Mouse (Mus musculus) midbrain, embryonic 11.5 days (tissue): ENCODE results near the gene Tpsab1. TPM values are rescaled to one million over a fixed set of nuclear protein-coding genes. Genes with fewer than 3 reads are reported as not detected.

ENCODE experiments used
- ATAC-seq: fragments of 200-750 bp; cut with Nextera tagmentation; 2 replicates; pipeline ENCODE4 v1.8.0; 2017; ENCODE audit warnings: moderate TSS enrichment, moderate library complexity; ENCODE audit not compliant: low FRiP score
- DNase-seq: peaks from one replicate; pipeline ENCODE4 v3.0.0; 2015; ENCODE audit warnings: low spot score; ENCODE audit errors: missing footprints
- H3K27ac ChIP-seq: fragments of 300-500 bp; sonication (generic); 2 replicates; pipeline ENCODE4 v1.5.1; 2014; ENCODE audit warnings: low read depth, low read length
- H3K27me3 ChIP-seq: fragments of 300-500 bp; sonication (generic); 2 replicates; pipeline ENCODE4 v1.6.1; 2014; ENCODE audit warnings: mild to moderate bottlenecking, low read length, moderate library complexity, mixed read lengths; ENCODE audit not compliant: control insufficient read depth, insufficient read depth
- H3K36me3 ChIP-seq: fragments of 300-500 bp; sonication (generic); 2 replicates; pipeline ENCODE4 v1.6.1; 2014; ENCODE audit warnings: mild to moderate bottlenecking, low read length, moderate library complexity, mixed read lengths; ENCODE audit not compliant: control insufficient read depth, insufficient read depth
- H3K4me1 ChIP-seq: fragments of 300-500 bp; sonication (generic); 2 replicates; pipeline ENCODE4 v1.6.1; 2014; ENCODE audit warnings: low read length; ENCODE audit not compliant: control insufficient read depth, insufficient read depth
- H3K4me2 ChIP-seq: fragments of 300-500 bp; sonication (generic); 2 replicates; pipeline ENCODE4 v1.6.1; 2014; ENCODE audit warnings: mild to moderate bottlenecking, moderate library complexity
- H3K4me3 ChIP-seq: fragments of 300-500 bp; sonication (generic); 2 replicates; pipeline ENCODE4 v1.5.1; 2014; ENCODE audit warnings: low read depth, low read length
- H3K9ac ChIP-seq: fragments of 300-500 bp; sonication (generic); 2 replicates; pipeline ENCODE4 v1.6.1; 2014; ENCODE audit warnings: low read length
- H3K9me3 ChIP-seq: fragments of 300-500 bp; sonication (generic); 2 replicates; pipeline ENCODE4 v1.6.1; 2016; ENCODE audit warnings: low read length; ENCODE audit not compliant: control insufficient read depth
- WGBS: fragments of 180-500 bp; shearing (Covaris S2); extraction: QIAGEN DNeasy Blood & Tissue Kit; methylation state at CpG from one replicate; pipeline ENCODE4 v1.1.7; 2014; 5-methylcytosine and 5-hydroxymethylcytosine counted together
- polyA plus RNA-seq: library from polyadenylated mRNA; unstranded; fragments of >200 nt; fragmentation: Nextera tagmentation; extraction: Ambion mirVana; gene quantifications from 2 replicates; pipeline ENCODE4 v1.2.1, GENCODE M21; 2014

Gene Tpsab1
- polyA plus RNA-seq, 1 experiment from 2014 or later, result not detected

DNA sequence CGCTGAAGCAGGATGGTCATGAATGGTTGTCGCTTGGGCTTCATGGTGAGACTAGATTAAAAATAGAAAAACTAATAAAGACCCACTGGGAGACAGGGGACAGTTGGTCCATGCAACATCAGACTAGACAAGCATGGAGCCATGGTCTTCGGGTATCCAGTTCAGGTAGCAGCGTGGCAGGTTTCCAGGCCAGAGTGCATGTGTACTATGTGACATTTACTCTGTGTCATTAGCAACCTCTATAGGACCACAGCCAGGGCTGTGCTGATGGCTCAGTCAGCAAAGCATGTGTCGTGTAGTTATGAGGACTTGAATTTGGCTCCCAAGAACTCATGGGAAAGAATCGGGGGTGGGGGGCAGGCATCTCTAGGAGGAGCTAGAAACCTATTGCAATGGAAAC, 5.4 kb downstream of the Tpsab1 start:
- H3K4me2 ChIP-seq, result no peak overlapping the region
- no peak overlapping the region for H3K4me3 ChIP-seq
- 84% methylated on average over 6 of the region's 6 CpGs for WGBS
- ATAC-seq (no peak), DNase-seq (no peak)
- H3K9me3 ChIP-seq, result no peaks in the 10 kb centered on the region
- H3K27me3 ChIP-seq, result no peaks in the 10 kb centered on the region
- H3K9ac ChIP-seq, result no peak overlapping the region
- no peak overlapping the region for H3K27ac ChIP-seq
- no peaks in the 10 kb centered on the region for H3K36me3 ChIP-seq
- no peaks in the 10 kb centered on the region for H3K4me1 ChIP-seq

- Histone ChIP-seq H3K4me1 (no peaks in the 10 kb centered on the region), H3K4me2 (no peak overlapping the region), H3K9ac (no peak overlapping the region), H3K9me3 (no peaks in the 10 kb centered on the region), H3K4me3 (no peak overlapping the region), H3K27ac (no peak overlapping the region), H3K36me3 (no peaks in the 10 kb centered on the region), H3K27me3 (no peaks in the 10 kb centered on the region)
- ATAC-seq (no peak), DNase-seq (no peak)
- WGBS, result 79% methylated on average over 4 of the region's 4 CpGs
These were observed 7.1 kb downstream of the Tpsab1 start for GRCm38 (mm10) chr17:25338218-25338617.

GRCm38 (mm10) chr17:25333943-25334342, 11.4 kb downstream of the Tpsab1 start:
- H3K4me3 ChIP-seq, result no peak overlapping the region
- no peak overlapping the region for H3K4me2 ChIP-seq
- ATAC-seq, result no peak
- no peaks in the 10 kb centered on the region for H3K36me3 ChIP-seq
- no peaks in the 10 kb centered on the region for H3K27me3 ChIP-seq
- H3K27ac ChIP-seq, result no peak overlapping the region
- H3K9me3 ChIP-seq, result no peaks in the 10 kb centered on the region
- WGBS, result under 1% methylated on average over 8 of the region's 8 CpGs
- DNase-seq, result peak; percentile 95
- no peak overlapping the region for H3K9ac ChIP-seq
- no peaks in the 10 kb centered on the region for H3K4me1 ChIP-seq

GRCm38 (mm10) chr17:25332321-25332720, 13.0 kb downstream of the Tpsab1 start:
- Histone ChIP-seq H3K27ac (no peak overlapping the region), H3K4me3 (no peak overlapping the region), H3K36me3 (no peaks in the 10 kb centered on the region), H3K27me3 (no peaks in the 10 kb centered on the region), H3K4me2 (no peak overlapping the region), H3K9ac (no peak overlapping the region), H3K9me3 (no peaks in the 10 kb centered on the region), H3K4me1 (no peaks in the 10 kb centered on the region)
- ATAC-seq (no peak), DNase-seq (no peak)
- 78% methylated on average over 9 of the region's 9 CpGs for WGBS

- Histone ChIP-seq H3K4me2 (no peak overlapping the region), H3K9me3 (no peaks in the 10 kb centered on the region), H3K36me3 (no peaks in the 10 kb centered on the region), H3K4me3 (no peak overlapping the region), H3K27ac (no peak overlapping the region), H3K9ac (no peak overlapping the region), H3K27me3 (no peaks in the 10 kb centered on the region), H3K4me1 (no peaks in the 10 kb centered on the region)
- ATAC-seq (no peak), DNase-seq (no peak)
- WGBS, result 27% methylated on average over 2 of the region's 2 CpGs
These were observed 22.4 kb downstream of the Tpsab1 start for GRCm38 (mm10) chr17:25322930-25323329.

GRCm38 (mm10) chr17:25320819-25321218, 24.5 kb downstream of the Tpsab1 start:
- H3K4me3 ChIP-seq, result no peak overlapping the region
- no peak overlapping the region for H3K4me2 ChIP-seq
- no peak for ATAC-seq
- no peaks in the 10 kb centered on the region for H3K36me3 ChIP-seq
- no peaks in the 10 kb centered on the region for H3K27me3 ChIP-seq
- no peak for DNase-seq
- H3K27ac ChIP-seq, result no peak overlapping the region
- no peaks in the 10 kb centered on the region for H3K9me3 ChIP-seq
- WGBS, result 91% methylated on average over 8 of the region's 8 CpGs
- H3K9ac ChIP-seq, result no peak overlapping the region
- no peaks in the 10 kb centered on the region for H3K4me1 ChIP-seq

DNA sequence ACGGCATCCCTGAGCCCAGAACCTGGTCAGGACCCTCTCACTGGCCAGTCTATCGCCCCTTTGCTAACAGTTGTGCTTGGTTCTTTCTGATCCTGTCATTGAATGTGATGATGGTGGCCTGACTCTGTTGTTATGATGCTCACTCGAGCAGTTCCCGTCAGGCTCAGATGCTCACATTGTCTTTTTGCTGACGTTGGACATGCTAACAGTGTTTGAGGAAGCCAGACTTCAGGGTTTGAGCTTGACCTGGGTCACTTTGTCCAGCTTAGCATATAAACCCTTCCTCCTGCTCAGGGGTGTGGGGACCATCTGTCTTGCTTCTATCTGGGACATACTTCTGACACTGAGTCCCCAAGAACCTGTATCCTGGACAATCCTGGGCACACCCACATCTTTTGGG, 27.0 kb downstream of the Tpsab1 start, which contains the start of gene Prss29:
Gene Prss29, plus strand, starts transcription at position 301 of the 400 bp plus-strand sequence.
- H3K27ac ChIP-seq, result no peak within 1 kb of the TSS
- H3K4me1 ChIP-seq, result no peaks in the 10 kb centered on the region
- ATAC-seq (no peak), DNase-seq (no peak)
- WGBS, result 83% methylated on average over 5 of the region's 5 CpGs
- no peak within 1 kb of the TSS for H3K4me3 ChIP-seq
- no peak within 1 kb of the TSS for H3K4me2 ChIP-seq
- no peak within 1 kb of the TSS for H3K9ac ChIP-seq
- no peaks in the 10 kb centered on the region for H3K9me3 ChIP-seq
- H3K36me3 ChIP-seq, result no peaks in the 10 kb centered on the region
- no peaks in the 10 kb centered on the region for H3K27me3 ChIP-seq

DNA sequence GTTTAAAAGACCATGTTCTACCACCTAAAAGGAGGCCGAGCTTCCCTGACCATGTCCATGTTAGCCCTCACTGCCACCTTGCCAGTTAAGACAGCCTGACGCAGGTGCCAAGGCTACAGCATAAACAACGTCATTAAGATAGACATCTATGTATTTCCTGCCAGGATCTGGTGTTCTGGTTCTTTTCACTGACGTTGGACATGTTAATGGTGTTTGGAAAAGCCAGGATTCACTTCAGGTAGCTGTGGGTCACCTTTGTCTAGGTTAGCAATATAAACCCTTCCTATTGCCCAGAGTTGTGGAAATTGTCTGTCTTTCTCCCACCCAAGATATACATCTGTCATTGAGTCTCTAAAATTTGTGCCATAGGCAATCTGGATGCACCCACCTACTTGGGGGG, 37.0 kb downstream of the Tpsab1 start, which contains the start of gene Prss28:
Gene Prss28, plus strand, starts transcription at position 301 of the 400 bp plus-strand sequence.
- Histone ChIP-seq H3K27ac (no peak within 1 kb of the TSS), H3K9ac (no peak within 1 kb of the TSS), H3K9me3 (no peaks in the 10 kb centered on the region), H3K4me2 (no peak within 1 kb of the TSS), H3K27me3 (no peaks in the 10 kb centered on the region), H3K4me3 (no peak within 1 kb of the TSS), H3K36me3 (no peaks in the 10 kb centered on the region), H3K4me1 (no peaks in the 10 kb centered on the region)
- ATAC-seq, result no peak
- WGBS, result 81% methylated on average over 4 of the region's 4 CpGs
- DNase-seq, result no peak

- Histone ChIP-seq H3K9ac (no peak within 1 kb of the TSS), H3K36me3 (no peaks in the 10 kb centered on the region), H3K27ac (no peak within 1 kb of the TSS), H3K9me3 (no peaks in the 10 kb centered on the region), H3K4me2 (no peak within 1 kb of the TSS), H3K4me1 (no peaks in the 10 kb centered on the region), H3K27me3 (no peaks in the 10 kb centered on the region), H3K4me3 (no peak within 1 kb of the TSS)
- 87% methylated on average over 5 of the region's 5 CpGs for WGBS
- DNase-seq (no peak), ATAC-seq (no peak)
These were observed 47.3 kb downstream of the Tpsab1 start, which contains the start of gene Prss34 for GRCm38 (mm10) chr17:25298094-25298493. TSS of gene Prss34 (plus strand) at chr17:25298394.

DNA sequence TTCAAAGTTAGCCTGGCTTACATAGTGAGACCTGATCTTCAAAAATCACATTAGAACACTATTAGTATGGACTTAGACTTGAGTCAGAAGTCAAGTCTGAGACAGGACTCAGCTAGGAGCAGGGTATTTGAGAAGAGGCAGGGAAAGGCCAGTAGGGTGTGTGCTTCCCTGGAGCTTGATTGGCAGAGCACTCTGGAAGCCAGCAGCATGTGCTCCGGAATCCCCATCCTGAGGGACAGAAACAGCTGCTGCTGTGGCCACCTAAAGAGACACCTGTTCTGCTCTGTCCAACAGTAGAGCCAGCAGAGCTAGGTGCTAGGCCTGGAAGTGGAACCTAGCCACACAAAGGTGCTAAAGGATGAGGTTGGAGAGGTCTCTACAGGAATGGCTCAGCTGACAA, 51.3 kb downstream of the Tpsab1 start:
- Histone ChIP-seq H3K4me3 (no peak overlapping the region), H3K36me3 (no peaks in the 10 kb centered on the region), H3K9ac (no peak overlapping the region), H3K4me2 (no peak overlapping the region), H3K9me3 (no peaks in the 10 kb centered on the region), H3K27ac (no peak overlapping the region), H3K4me1 (no peaks in the 10 kb centered on the region), H3K27me3 (no peaks in the 10 kb centered on the region)
- ATAC-seq, result no peak
- DNase-seq, result no peak
- WGBS, result 63% methylated on average over 1 of the region's 1 CpGs
